Comparison of ENCODE assay signal across 18 mouse cellular contexts in the genomic region with DNA sequence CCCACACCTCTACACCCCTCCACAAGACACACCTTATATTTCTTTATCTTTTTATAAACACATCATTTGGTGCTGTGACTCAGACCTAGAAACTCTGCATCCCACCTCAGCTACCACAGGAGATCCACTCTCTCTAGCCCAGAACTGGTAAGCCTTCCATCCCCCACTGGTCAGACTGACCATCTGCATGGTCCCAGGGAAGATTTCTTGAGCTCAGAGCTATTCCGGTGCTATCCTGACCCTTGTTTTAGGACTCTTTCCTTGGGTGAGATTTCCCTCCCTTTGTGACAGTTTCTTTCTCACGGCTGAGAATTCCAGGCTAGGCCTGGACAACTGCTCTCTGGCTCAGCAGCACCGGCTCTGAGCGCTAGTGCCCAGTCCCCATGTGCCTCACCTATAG.
"Had no signal": no experiment of that assay in that cellular context is flagged by ENCODE, and none has a peak within 500 bp of the region (broad histone marks: within the 10 kb centered on the region; RNA-seq: fewer than 3 reads in every experiment).

No protein-coding gene starts in this region.

- ATAC-seq: liver, postnatal 0 days; lung, postnatal 0 days; midbrain, embryonic 13.5 days had no signal

- H3K9ac ChIP-seq: liver, embryonic 15.5 days; liver, postnatal 0 days; lung, embryonic 15.5 days; midbrain, embryonic 13.5 days; neural tube, embryonic 12.5 days; stomach, embryonic 15.5 days had no signal

- H3K27me3 ChIP-seq: liver, embryonic 15.5 days; lung, embryonic 15.5 days; megakaryocyte, embryonic 14.5 days; midbrain, embryonic 13.5 days; neural tube, embryonic 12.5 days; stomach, embryonic 15.5 days had no signal

- H3K9me3 ChIP-seq: liver, embryonic 15.5 days; lung, embryonic 15.5 days; midbrain, embryonic 13.5 days; neural tube, embryonic 12.5 days; stomach, embryonic 15.5 days had no signal

- DNase-seq: liver, postnatal 0 days; lung, adult 2 months; lung, postnatal 14 days; lung, postnatal 36 days; right cerebral cortex, postnatal 14 days; thymus, adult 2 months; thymus, postnatal 25 days; thymus, postnatal 4 days had no signal

- H3K36me3 ChIP-seq: liver, embryonic 15.5 days; lung, embryonic 15.5 days; midbrain, embryonic 13.5 days; neural tube, embryonic 12.5 days; stomach, embryonic 15.5 days had no signal

- H3K4me3 ChIP-seq: liver, embryonic 15.5 days; lung, embryonic 15.5 days; megakaryocyte, embryonic 14.5 days; midbrain, embryonic 13.5 days; neural tube, embryonic 12.5 days; stomach, embryonic 15.5 days had no signal

- H3K27ac ChIP-seq: liver, embryonic 15.5 days; lung, embryonic 15.5 days; macrophage; midbrain, embryonic 13.5 days; neural tube, embryonic 12.5 days; stomach, embryonic 15.5 days; stomach, postnatal 0 days had no signal

- H3K4me2 ChIP-seq: liver, embryonic 15.5 days; lung, embryonic 15.5 days; midbrain, embryonic 11.5 days; midbrain, embryonic 13.5 days; neural tube, embryonic 12.5 days; stomach, embryonic 15.5 days had no signal

- H3K4me1 ChIP-seq: liver, embryonic 15.5 days; lung, embryonic 15.5 days; megakaryocyte, embryonic 14.5 days; midbrain, embryonic 13.5 days; neural tube, embryonic 12.5 days; stomach, embryonic 15.5 days had no signal
